Mouse (Mus musculus) kidney, postnatal 14 days (tissue): ENCODE data around the gene Mgat4b.
A peak's percentile ranks its signal among the peaks of the same experiment; 100 is the strongest.

Source experiments
- DNase-seq: peaks from one replicate; pipeline ENCODE4 v3.0.0; 2022; ENCODE audit warnings: mixed read lengths

Mgat4b gene

DNA sequence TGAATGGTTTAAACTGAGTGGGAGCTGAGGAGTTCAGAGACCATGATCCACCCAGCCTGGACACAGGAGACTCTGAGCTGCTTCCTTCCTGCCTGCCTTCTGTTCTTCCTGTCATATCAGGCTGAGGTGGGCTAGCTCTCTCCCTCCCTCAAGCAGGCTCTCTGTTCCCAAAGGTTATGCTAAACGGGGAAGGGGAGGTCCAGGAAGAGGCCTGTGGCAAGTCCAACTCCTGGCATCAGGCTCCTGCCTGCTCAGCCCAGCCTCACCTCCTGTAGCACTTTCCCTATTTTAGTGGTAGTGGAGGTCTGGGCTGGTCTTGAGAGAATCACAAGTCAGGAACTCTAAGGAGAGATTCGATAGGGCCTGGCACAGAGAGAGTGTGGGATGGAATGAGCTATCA, 15.7 kb downstream of the Mgat4b start:
- no peak for DNase-seq

DNA sequence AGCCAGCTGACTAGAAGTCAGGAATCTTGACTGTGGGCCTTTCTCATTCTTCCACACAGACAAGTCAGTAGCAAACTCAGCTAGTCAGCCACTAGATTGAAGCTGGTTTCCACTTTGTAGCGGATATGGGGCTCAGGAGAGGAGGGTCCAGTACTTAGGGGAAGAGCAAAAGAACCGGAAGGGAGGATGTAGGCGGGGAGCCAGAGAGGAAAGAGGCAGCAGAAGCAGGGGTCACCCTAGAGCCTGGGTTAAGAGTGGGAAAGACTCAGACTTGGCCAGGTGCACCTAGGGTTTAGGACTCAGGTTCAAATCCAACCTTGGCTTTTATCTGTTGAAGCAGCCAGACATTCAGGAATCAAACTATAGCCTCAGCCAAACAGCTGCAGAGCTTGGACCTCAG, 16.5 kb downstream of the Mgat4b start:
- no peak for DNase-seq

DNA sequence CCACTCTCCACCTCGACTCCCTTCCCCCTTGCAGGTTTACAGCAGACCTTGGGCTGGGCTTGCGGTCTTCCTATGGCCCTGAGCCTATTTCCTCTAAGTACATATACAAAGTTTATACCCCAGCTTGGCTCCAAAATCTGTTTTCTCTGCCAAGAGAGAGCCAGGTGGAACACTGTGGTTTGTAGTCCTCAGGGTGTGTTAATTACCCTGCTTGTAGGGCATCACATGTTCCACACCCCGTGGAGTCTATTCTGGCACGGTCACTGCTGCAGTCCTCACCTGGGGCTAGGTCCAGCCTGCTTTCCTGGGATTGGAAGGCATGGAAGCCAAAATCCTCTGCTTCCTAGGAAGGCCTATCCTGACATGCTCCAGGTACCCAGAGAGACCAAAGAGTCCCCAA, 17.0 kb downstream of the Mgat4b start:
- no peak for DNase-seq

- no peak for DNase-seq
Measured at GRCm38 (mm10) chr11:50228772-50229171, 18.1 kb downstream of the Mgat4b start.

- no peak for DNase-seq
Measured at GRCm38 (mm10) chr11:50229252-50229910, 18.7 kb downstream of the Mgat4b start.

DNA sequence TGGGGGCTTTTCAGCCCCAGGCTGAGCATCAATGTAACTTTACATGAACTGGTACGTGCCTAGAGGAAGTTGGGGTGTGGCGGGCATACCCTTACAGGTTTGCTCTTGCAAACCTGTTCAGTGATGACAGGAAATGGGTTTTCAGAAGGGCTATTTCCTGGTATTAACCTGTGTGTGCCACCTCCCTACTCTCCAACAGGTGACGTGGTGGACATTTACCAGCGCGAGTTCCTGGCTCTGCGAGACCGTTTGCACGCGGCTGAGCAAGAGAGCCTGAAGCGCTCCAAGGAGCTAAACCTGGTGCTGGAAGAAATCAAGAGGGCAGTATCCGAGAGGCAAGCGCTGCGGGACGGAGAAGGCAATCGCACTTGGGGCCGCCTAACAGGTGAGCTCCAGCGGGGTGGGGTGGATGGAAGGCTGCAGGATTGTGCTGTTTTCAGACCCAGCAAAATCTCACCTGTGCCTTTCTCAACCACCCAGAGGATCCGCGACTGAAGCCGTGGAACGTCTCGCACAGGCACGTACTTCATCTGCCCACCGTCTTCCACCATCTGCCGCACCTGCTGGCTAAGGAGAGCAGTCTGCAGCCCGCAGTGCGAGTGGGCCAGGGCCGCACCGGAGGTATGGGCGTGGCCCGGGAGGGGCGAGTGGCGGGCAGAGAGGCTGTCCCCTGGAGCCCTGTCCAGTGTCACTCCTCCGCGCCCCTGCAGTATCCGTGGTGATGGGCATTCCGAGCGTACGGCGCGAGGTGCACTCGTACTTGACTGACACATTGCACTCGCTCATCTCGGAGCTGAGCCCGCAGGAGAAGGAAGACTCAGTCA, 20.0 kb downstream of the Mgat4b start:
- no peak for DNase-seq

DNA sequence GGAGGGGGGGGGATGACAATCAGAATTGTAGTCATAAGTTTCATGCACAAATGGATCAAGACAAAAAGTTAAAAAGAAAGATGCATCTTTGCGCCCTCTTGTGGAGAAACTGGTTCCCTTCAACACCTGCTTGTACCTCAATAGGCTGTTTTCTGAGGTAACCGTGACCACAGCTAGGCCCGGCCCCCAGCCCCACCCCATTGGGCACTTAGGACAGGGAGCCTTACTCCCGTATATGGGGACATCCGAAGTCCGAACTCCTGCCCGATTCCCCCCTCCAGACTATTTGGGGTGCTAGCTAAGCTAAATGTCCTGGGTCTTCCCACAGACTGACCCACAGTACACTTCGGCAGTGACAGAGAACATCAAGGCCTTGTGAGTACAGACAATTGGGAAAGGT, 20.7 kb downstream of the Mgat4b start:
- peak; percentile 74 for DNase-seq

DNA sequence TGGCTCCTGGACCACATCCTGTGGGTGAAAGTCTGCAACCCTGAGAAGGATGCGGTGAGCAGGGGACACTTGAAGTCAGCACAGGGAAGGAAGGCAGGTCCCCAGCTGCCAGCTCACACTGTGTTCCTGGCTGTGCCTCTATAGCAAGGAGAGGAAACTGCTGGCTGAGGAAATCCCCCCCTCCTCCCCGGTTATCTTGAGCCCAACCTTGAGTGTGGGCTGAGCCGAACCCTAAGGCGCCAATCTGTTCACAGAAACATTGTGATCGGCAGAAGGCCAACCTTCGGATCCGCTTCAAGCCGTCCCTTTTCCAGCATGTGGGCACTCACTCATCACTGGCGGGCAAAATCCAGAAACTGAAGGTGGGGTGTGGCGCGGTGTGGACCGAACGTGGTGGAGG, 22.3 kb downstream of the Mgat4b start:
- no peak for DNase-seq

DNA sequence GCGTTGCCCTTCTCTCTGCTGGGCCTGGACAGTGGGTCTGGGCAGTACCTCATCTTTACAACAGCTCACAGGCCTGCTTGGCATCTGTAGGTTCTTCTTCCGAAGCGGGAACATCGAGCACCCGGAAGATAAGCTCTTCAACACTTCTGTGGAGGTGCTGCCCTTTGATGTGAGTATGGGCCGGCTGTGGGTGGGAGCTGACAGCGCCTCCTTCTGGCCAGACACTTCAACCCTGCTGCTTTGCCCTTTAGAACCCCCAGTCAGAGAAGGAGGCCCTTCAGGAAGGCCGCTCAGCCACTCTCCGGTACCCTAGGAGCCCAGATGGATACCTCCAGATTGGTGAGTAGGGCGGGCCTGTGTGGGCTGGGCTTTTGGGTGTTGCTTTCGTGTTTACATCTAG, 23.3 kb downstream of the Mgat4b start:
- no peak for DNase-seq

GRCm38 (mm10) chr11:50234606-50235005, 23.9 kb downstream of the Mgat4b start:
- DNase-seq, result no peak

- peak; percentile 96 for DNase-seq
Measured at GRCm38 (mm10) chr11:50236540-50236936, 25.8 kb downstream of the Mgat4b start.

GRCm38 (mm10) chr11:50236937-50237835, 26.5 kb downstream of the Mgat4b start:
- DNase-seq, result peak; percentile 48

GRCm38 (mm10) chr11:50238324-50238723, 27.6 kb downstream of the Mgat4b start, which contains the start of gene Ltc4s:
TSS of gene Ltc4s (minus strand) at chr11:50238616.
- peak; percentile 36 for DNase-seq

DNA sequence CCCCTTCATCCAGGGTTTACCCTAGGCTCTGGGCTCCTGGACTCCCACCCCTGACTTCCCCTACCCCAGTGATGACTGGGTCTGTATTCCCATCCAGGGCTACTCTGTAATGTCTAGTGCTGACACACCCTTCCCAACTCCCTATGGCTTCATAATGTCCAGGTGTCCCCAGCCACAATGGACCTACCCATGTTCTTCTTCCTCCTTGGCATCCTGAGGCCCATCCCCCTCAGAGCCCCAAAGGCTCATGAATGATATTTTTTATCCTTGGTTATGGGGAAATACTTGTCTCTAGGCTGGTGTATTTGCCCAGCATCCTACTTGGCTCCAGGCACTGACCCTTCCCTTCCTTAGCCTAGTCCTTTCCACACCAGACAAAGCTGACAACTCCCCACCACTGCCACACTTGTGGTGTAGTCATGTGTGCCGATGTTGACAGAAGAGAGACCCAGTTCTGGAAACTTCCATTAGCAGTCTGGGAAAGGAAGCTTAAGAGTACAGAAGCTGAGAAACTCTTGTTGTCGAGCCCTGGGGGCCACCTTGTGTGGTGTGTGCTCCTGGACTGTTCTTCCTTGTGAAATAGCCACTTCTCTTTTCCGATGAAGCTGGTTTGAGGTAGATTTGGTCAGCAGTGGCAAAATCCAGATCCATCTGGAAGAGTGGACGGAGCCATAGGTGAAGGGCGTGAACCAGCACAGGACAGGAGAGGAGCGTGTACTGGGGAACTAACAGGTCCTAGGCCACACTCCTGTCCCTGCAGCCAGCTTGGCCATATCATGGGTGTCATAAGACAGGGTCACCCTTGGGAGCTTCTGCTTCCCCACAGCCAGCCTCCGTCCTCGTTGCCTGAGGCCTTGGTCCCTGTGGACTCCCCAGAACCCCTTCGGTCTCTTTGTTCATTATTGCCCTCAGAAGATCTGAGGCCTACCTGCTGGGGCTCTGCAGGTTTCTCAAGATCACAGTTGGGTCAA, 28.4 kb downstream of the Mgat4b start:
- no peak for DNase-seq

GRCm38 (mm10) chr11:50240235-50240911, 29.7 kb downstream of the Mgat4b start:
- peak; percentile 63 for DNase-seq

DNA sequence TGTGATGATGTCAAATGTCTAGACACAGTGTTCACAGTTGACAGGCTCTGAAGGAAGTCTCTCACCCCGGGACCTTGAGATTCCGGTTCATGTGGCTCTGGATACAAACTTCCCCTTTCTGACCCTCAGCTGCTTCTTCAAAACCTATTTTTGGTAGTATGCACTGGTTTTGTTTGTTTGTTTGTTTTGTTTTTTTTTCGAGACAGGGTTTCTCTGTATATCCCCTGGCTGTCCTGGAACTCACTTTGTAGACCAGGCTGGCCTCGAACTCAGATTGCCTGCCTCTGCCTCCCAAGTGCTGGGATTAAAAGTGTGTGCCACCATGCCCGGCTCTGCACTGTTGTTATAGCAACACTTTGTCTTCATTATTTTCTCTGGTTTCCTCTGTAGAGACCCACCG, 33.2 kb downstream of the Mgat4b start:
- no peak for DNase-seq

- DNase-seq, result no peak
Measured at GRCm38 (mm10) chr11:50245269-50245668, 34.6 kb downstream of the Mgat4b start.

DNA sequence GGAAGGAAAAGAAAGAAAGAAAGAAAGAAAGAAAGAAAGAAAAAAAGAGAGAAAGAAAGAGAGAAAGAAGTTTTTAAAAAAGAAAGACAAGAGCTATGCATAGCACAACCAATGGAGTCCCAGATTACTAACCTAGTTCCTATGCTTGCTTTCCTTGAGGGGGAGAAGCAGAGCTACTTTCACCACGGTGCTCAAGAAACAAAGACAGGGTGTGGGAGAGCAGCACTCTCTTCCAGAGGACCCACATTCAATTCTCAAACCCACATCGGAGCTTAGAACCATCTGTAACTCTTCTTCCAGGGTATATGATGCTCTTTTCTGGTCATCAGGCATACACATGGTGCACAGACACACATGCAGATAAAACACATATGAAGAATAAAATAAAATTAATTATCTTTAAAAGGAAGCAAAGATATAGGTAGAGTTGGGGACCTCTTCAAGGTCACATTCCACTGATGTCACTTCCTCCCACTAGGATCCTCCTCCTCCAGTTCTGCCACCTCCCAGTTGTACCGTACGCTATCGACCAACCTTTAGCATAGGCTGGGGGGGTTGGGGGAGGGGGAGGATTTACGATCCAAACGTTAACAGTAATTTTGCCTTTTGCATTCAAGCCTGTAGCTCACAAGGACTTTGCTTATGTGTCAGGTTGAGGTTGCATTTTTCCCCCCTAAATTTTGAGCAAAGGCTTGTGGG, 37.9 kb downstream of the Mgat4b start:
- no peak for DNase-seq

- peak; percentile 72 for DNase-seq
Measured at GRCm38 (mm10) chr11:50252166-50252565, 41.5 kb downstream of the Mgat4b start.

- no peak for DNase-seq
Measured at GRCm38 (mm10) chr11:50252684-50253265, 42.1 kb downstream of the Mgat4b start.
